Mouse (Mus musculus) cortical plate, adult 2 months (tissue): ENCODE data around the gene Elk4. TPM values are rescaled to one million over a fixed set of nuclear protein-coding genes. Genes with fewer than 3 reads are reported as not detected.

Source experiments
- H3K27ac ChIP-seq: fragments of 200-500 bp; 2 replicates; pipeline ENCODE4 v1.5.1; 2012; ENCODE audit warnings: low read length, control low read depth, inconsistent platforms; ENCODE audit not compliant: insufficient read depth
- H3K4me1 ChIP-seq: fragments of 200-500 bp; 2 replicates; pipeline ENCODE4 v1.6.1; 2011; ENCODE audit warnings: low read length; ENCODE audit not compliant: control insufficient read depth, insufficient read depth
- H3K4me3 ChIP-seq: fragments of 200-500 bp; 2 replicates; pipeline ENCODE4 v1.5.1; 2011; ENCODE audit warnings: mild to moderate bottlenecking, low read length, control low read depth; ENCODE audit not compliant: insufficient read depth
- CTCF ChIP-seq: fragments of 200-500 bp; IDR thresholded peaks from 2 replicates; pipeline ENCODE4 v1.5.1; 2011; ENCODE audit warnings: mild to moderate bottlenecking, control low read depth, low read length; ENCODE audit not compliant: insufficient read depth; ENCODE audit errors: extremely low read depth
- POLR2A ChIP-seq: fragments of 200-500 bp; IDR thresholded peaks from 2 replicates; pipeline ENCODE4 v1.6.1; 2011; ENCODE audit warnings: mild to moderate bottlenecking, low read length, control low read depth; ENCODE audit not compliant: insufficient read depth; ENCODE audit errors: extremely low read depth
- polyA plus RNA-seq: library from polyadenylated mRNA; depleted of rRNA; stranded (reverse); fragments of >200 nt; gene quantifications from 2 replicates; pipeline ENCODE4 v1.2.3, GENCODE M21; 2012; rRNA removed

The Elk4 gene
- 20.1 and 20.3 TPM in 2 replicates for polyA plus RNA-seq

- H3K4me3 ChIP-seq: peak within 1 kb of the TSS; percentile 81
- TF ChIP-seq CTCF: no peak
- TF ChIP-seq POLR2A: peak; percentile 75
- peaks cover 5% of the 10 kb centered on the region for H3K4me1 ChIP-seq
- H3K27ac ChIP-seq: peak within 1 kb of the TSS; percentile 99
Observed at GRCm38 (mm10) chr1:132007282-132007815, at the start of gene Elk4. TSS of gene Elk4 (plus strand) at chr1:132007607.

GRCm38 (mm10) chr1:131961004-131961403 is 46.4 kb upstream of the Elk4 start:
- Histone ChIP-seq H3K4me3 (no peak overlapping the region), H3K27ac (no peak overlapping the region), H3K4me1 (peaks cover 2% of the 10 kb centered on the region; the same call in 1 of the 2 replicates)
- TF ChIP-seq CTCF (no peak), POLR2A (no peak)

- TF ChIP-seq CTCF (no peak), POLR2A (no peak)
Observed at GRCm38 (mm10) chr1:131962606-131963084, 44.8 kb upstream of the Elk4 start, which contains the start of gene Slc45a3. TSS of gene Slc45a3 (plus strand) at chr1:131962967.

GRCm38 (mm10) chr1:131963085-131963951 is 44.1 kb upstream of the Elk4 start:
- TF ChIP-seq POLR2A: no peak
- H3K27ac ChIP-seq: no peak overlapping the region
- H3K4me1 ChIP-seq: peaks cover 2% of the 10 kb centered on the region; the same call in 1 of the 2 replicates
- peak overlapping the region; percentile 40 for H3K4me3 ChIP-seq

More at GRCm38 (mm10) chr1:131962606-131963084, 44.8 kb upstream of the Elk4 start, which contains the start of gene Slc45a3:
- peak within 1 kb of the TSS; percentile 40 for H3K4me3 ChIP-seq
- no peak within 1 kb of the TSS for H3K27ac ChIP-seq
- peaks cover 2% of the 10 kb centered on the region; the same call in 1 of the 2 replicates for H3K4me1 ChIP-seq

GRCm38 (mm10) chr1:131964100-131964499 is 43.3 kb upstream of the Elk4 start:
- TF ChIP-seq CTCF: no peak
- TF ChIP-seq POLR2A: no peak
- no peak overlapping the region for H3K4me3 ChIP-seq

GRCm38 (mm10) chr1:131964580-131964979 is 42.8 kb upstream of the Elk4 start:
- Histone ChIP-seq H3K27ac (no peak overlapping the region), H3K4me1 (peaks cover 2% of the 10 kb centered on the region; the same call in 1 of the 2 replicates), H3K4me3 (no peak overlapping the region)
- TF ChIP-seq POLR2A: no peak
- no peak for TF ChIP-seq CTCF

More at GRCm38 (mm10) chr1:131964100-131964499, 43.3 kb upstream of the Elk4 start:
- Histone ChIP-seq H3K4me1 (peaks cover 2% of the 10 kb centered on the region; the same call in 1 of the 2 replicates), H3K27ac (no peak overlapping the region)

- H3K27ac ChIP-seq: no peak overlapping the region
- TF ChIP-seq POLR2A (no peak), CTCF (no peak)
- peaks cover 2% of the 10 kb centered on the region; the same call in 1 of the 2 replicates for H3K4me1 ChIP-seq
Observed at GRCm38 (mm10) chr1:131965818-131966217, 41.6 kb upstream of the Elk4 start.

GRCm38 (mm10) chr1:131967336-131967735 is 40.1 kb upstream of the Elk4 start:
- Histone ChIP-seq H3K27ac (no peak overlapping the region), H3K4me1 (peaks cover 2% of the 10 kb centered on the region; the same call in 1 of the 2 replicates), H3K4me3 (no peak overlapping the region)
- TF ChIP-seq CTCF (no peak), POLR2A (no peak)

More at GRCm38 (mm10) chr1:131965818-131966217, 41.6 kb upstream of the Elk4 start:
- H3K4me3 ChIP-seq: no peak overlapping the region

GRCm38 (mm10) chr1:131968556-131968955 is 38.9 kb upstream of the Elk4 start:
- H3K4me3 ChIP-seq: no peak overlapping the region
- TF ChIP-seq CTCF (no peak), POLR2A (no peak)
- no peaks in the 10 kb centered on the region for H3K4me1 ChIP-seq
- no peak overlapping the region for H3K27ac ChIP-seq
